Mouse (Mus musculus) spleen, adult 2 months (tissue): ENCODE measurements around the gene Lbp.

Source experiments
- CTCF ChIP-seq: fragments of 200-500 bp; IDR thresholded peaks from 2 replicates; pipeline ENCODE4 v1.5.1; 2011; ENCODE audit warnings: mild to moderate bottlenecking, inconsistent platforms; ENCODE audit not compliant: insufficient read depth, insufficient read length, insufficient replicate concordance; ENCODE audit errors: extremely low read depth
- POLR2A ChIP-seq: fragments of 200-500 bp; IDR thresholded peaks from 2 replicates; pipeline ENCODE4 v1.6.1; 2011; ENCODE audit warnings: low read depth, low read length, inconsistent platforms

GRCm38 (mm10) chr2:158256894-158257293 is 49.4 kb upstream of the Lbp start:
- TF ChIP-seq CTCF (no peak), POLR2A (no peak)
